Mouse (Mus musculus) CD4-positive naive resting alpha-beta T cell, adult 57 days (primary cell): Measurements from ENCODE around the gene Aurka. TPM values are rescaled to one million over a fixed set of nuclear protein-coding genes. Genes with fewer than 3 reads are reported as not detected.

ENCODE experiments used
- total RNA-seq: library from RNA; stranded (reverse); gene quantifications from one replicate; pipeline ENCODE4 v1.2.4, GENCODE M21; 2023

The Aurka gene
- total RNA-seq, result 9.6 TPM

DNA sequence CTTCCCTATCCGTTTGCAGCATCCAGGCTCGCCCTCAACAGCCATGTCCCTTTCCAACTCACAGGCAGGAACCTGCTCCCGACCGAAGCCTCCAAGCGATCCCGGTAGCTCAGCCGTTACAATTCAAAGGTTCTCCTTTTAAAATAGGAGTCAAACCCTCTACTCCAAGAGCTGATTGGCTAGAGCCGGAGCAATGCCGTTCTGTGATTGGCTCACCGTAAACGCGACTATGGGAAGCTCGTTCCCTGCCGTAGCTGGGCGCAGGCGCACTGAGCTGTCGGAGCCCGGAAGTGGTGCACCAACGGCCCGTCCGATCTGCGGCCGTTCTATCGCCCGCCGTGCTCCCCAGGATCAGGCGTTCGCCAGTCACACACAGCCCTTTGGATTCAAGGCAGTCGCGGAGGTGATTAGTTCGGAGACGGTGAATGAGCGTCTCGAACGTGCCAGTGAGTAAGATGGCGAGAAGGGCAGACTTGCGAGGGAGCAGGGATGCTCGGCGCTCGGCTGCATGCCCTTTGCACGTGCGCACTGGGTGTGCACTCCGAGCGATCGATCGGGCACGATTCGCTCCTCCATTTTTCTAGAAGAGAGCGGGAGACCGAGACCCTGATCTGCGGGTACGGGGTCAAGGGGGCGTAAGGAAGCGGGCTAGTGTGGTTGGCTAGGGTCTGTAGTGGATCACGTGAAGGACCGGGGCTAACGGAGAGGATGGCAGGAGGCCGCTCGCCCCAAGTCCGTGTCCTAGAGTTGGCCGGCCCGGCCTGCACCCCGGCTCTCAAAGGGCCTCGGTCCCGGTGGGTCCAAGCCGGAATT is at the start of gene Aurka, which contains the start of gene Cstf1:
TSS of gene Aurka (minus strand) at position 125 of the 813 bp plus-strand sequence.
TSS of gene Cstf1 (plus strand) at position 271 of the 813 bp plus-strand sequence.

GRCm38 (mm10) chr2:172393391-172394051 is 23.2 kb upstream of the Aurka start, which contains the start of gene Cass4:
Cass4 (plus strand) TSS chr2:172393794.

DNA sequence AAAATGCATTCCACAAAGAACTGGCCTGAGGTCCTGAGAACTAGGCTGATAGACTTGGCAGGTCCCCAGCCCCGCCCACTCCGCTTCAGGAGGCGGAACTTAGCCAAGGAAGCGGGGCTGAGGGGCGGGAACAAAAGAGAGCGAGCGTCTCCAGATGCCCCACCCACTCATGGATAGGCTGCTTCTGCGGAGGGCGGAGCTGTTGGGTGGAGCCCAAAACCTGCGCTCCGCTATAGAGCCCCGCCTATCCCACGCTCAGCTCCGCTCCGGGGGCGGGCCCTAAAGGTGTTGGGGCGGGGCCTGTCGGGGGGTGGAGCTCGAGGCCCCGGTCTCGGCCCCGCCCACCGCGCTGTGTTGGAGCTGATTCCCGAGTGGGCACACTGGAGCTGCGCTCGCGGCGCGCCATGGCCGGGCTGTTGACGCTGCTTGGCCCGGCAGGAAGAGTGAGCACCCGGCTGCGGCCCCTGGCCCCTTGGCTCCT is 25.0 kb downstream of the Aurka start, which contains the start of gene Fam210b:
TSS of gene Fam210b (plus strand) at position 308 of the 481 bp plus-strand sequence.

Other genes starting within 250 kb of the Aurka start
- not detected for gene Mc3r, start 122.0 kb downstream of the Aurka start, total RNA-seq
- 9.4 TPM for gene Fam210b, start 25.0 kb downstream of the Aurka start, total RNA-seq
- gene Cstf1, start 146 bp upstream of the Aurka start, total RNA-seq, result 36.6 TPM
- gene Cass4, start 23.3 kb upstream of the Aurka start, total RNA-seq, result 0.83 TPM
- 75.4 TPM for gene Rtf2, start 70.0 kb upstream of the Aurka start, total RNA-seq
- gene Gcnt7, start 88.1 kb upstream of the Aurka start, total RNA-seq, result not detected
- gene Fam209, start 102.0 kb upstream of the Aurka start, total RNA-seq, result 6.7 TPM
- gene Tfap2c, start 179.1 kb upstream of the Aurka start, total RNA-seq, result not detected